Mouse (Mus musculus): ENCODE data around the gene Cep85l.

DNA sequence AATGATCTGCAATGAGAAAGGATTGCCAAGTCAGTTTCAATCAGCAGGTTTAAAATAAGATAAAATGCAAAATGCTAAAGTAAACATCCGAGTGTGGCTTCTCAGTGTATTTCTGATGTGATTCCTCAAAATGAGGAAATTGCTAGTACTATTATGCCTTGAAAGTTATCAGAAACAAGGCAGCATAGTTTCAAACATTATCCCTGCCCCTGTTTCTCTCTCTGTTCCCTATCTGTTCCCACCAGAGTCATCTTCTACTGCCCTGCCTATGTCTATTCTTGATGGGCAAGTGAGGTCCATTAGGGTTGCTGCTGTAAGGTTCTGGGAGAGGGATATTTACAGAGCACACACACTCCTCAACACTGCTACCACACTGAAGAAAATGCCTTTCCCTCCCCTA, 30.5 kb downstream of the Cep85l start:
- TF ChIP-seq CTCF (IDR thresholded peaks at IDR 0.05; ENCODE audit: low read depth): no peak
- TF ChIP-seq EP300 (IDR thresholded peaks at IDR 0.05; ENCODE audit: low read depth): no peak

Data from liver, postnatal 0 days (tissue).